Mouse (Mus musculus): ENCODE data around the gene Calhm2. TPM values are rescaled to one million over a fixed set of nuclear protein-coding genes. Genes with fewer than 3 reads are reported as not detected.
"Not testable (repeated sequence)": the region's sequence is repeated elsewhere in the genome, so short reads cannot be mapped to it uniquely, and the experiment has no call there.

The Calhm2 gene
- polyA plus RNA-seq, 1 experiment from 2014 or later: 7.2 TPM

DNA sequence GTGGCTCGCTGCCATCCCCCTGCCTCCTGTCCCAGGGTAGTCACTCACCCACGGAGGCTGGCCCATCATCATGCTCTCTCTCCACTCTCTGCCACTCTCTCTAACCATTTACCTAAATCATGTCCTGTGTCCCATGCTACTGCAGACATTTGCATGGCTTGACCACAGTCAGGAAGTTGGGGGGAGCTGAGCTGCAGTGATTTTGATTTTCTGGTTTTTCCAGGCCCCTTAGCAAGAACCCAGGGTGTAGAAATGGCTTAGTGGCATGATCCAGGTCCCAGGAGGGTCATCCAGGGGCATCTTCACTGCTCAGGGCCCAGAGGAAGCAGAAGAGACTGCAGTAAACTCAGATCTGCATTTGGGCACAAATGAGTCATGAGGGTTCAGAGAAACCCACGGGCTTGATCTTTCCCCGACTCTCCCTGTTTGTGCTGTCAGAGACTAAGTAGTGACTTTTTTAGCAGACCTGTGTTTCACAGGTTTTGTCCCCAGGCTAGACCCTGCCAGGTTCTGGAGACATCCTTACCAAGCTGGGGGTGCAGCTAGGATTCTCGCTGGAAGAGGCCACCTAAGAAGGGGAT lies 10.3 kb upstream of the Calhm2 start:
- ATAC-seq (replicated peaks; ENCODE audit: low FRiP score): no peak
- H3K9me3 ChIP-seq (replicated peaks): no peaks in the 10 kb centered on the region
- no peaks in the 10 kb centered on the region for H3K36me3 ChIP-seq
- no peak overlapping the region for H3K4me2 ChIP-seq
- H3K27ac ChIP-seq: no peak overlapping the region
- no peak overlapping the region for H3K4me3 ChIP-seq (replicated peaks)
- 67% methylated on average over 5 of the region's 5 CpGs for WGBS
- peaks cover 12% of the 10 kb centered on the region for H3K27me3 ChIP-seq
- H3K4me1 ChIP-seq: peaks cover 13% of the 10 kb centered on the region
- no peak overlapping the region for H3K9ac ChIP-seq

- H3K4me2 ChIP-seq: no peak within 1 kb of the TSS
- H3K4me3 ChIP-seq (replicated peaks): no peak within 1 kb of the TSS
- WGBS: 83% methylated on average over 6 of the region's 6 CpGs
- H3K9me3 ChIP-seq (replicated peaks): no peaks in the 10 kb centered on the region
- no peaks in the 10 kb centered on the region for H3K4me1 ChIP-seq
- H3K27me3 ChIP-seq: no peaks in the 10 kb centered on the region; the same call in 1 of the 2 replicates
- H3K36me3 ChIP-seq: no peaks in the 10 kb centered on the region
- no peak for ATAC-seq (replicated peaks; ENCODE audit: low FRiP score)
- no peak within 1 kb of the TSS for H3K27ac ChIP-seq
- H3K9ac ChIP-seq: no peak within 1 kb of the TSS
These were observed 6.1 kb upstream of the Calhm2 start, which contains the start of gene Calhm1 for GRCm38 (mm10) chr19:47144154-47144553. Calhm1 (minus strand) TSS chr19:47144254.

- no peak overlapping the region for H3K9ac ChIP-seq
- WGBS: 74% methylated on average over 6 of the region's 6 CpGs
- no peaks in the 10 kb centered on the region for H3K9me3 ChIP-seq (replicated peaks)
- H3K4me1 ChIP-seq: peaks cover 14% of the 10 kb centered on the region
- H3K36me3 ChIP-seq: no peaks in the 10 kb centered on the region
- no peak overlapping the region for H3K27ac ChIP-seq
- ATAC-seq (replicated peaks; ENCODE audit: low FRiP score): no peak
- no peak overlapping the region for H3K4me3 ChIP-seq (replicated peaks)
- no peak overlapping the region for H3K4me2 ChIP-seq
- H3K27me3 ChIP-seq: peaks cover 5% of the 10 kb centered on the region
These were observed 4.3 kb upstream of the Calhm2 start for GRCm38 (mm10) chr19:47142438-47142837.

GRCm38 (mm10) chr19:47139611-47140010 lies 1.5 kb upstream of the Calhm2 start:
- H3K4me2 ChIP-seq; ATAC-seq (replicated peaks; ENCODE audit: low FRiP score); H3K9ac ChIP-seq; H3K27ac ChIP-seq; H3K27me3 ChIP-seq; H3K4me3 ChIP-seq (replicated peaks); H3K9me3 ChIP-seq (replicated peaks); H3K36me3 ChIP-seq: not testable (repeated sequence)
- WGBS: 28% methylated on average over 7 of the region's 7 CpGs
- H3K4me1 ChIP-seq: peaks cover 25% of the 10 kb centered on the region

GRCm38 (mm10) chr19:47137051-47137581 lies 978 bp downstream of the Calhm2 start:
- 15% methylated on average over 6 of the region's 6 CpGs for WGBS
- peaks cover 5% of the 10 kb centered on the region for H3K27me3 ChIP-seq
- H3K9me3 ChIP-seq (replicated peaks): no peaks in the 10 kb centered on the region
- peaks cover 25% of the 10 kb centered on the region for H3K4me1 ChIP-seq
- peak overlapping the region; percentile 85 for H3K27ac ChIP-seq
- peaks cover 15% of the 10 kb centered on the region for H3K36me3 ChIP-seq
- peak overlapping the region; percentile 76 for H3K4me2 ChIP-seq
- ATAC-seq (replicated peaks; ENCODE audit: low FRiP score): peak; percentile 29
- H3K4me3 ChIP-seq (replicated peaks): peak overlapping the region; percentile 50
- H3K9ac ChIP-seq: peak overlapping the region; percentile 66

DNA sequence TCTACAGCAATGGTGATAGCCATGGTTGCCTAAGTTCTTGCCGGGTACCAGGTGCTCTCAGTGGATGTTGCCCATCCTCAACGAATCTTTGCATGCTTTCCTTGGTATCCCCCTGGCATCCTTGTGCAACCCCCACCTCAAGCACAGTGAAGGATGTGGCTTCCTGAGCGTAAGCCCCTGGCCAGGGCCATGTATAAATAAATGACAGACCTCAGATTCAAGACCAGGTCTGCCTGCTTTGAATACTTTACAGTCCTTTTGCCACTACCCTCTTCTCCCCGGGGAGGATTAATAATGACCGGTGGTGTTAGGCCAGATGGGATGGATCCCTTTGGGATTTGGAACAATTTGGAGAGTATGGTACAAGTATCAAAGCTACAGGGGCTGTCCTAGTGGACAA lies 1.9 kb downstream of the Calhm2 start:
- no peak overlapping the region for H3K4me3 ChIP-seq (replicated peaks)
- H3K36me3 ChIP-seq: peaks cover 25% of the 10 kb centered on the region
- peaks cover 5% of the 10 kb centered on the region for H3K27me3 ChIP-seq
- peaks cover 25% of the 10 kb centered on the region for H3K4me1 ChIP-seq
- H3K9ac ChIP-seq: no peak overlapping the region
- H3K4me2 ChIP-seq: 0 out of 2 replicates have a peak overlapping the region, but pooled peaks have one; percentile 76
- no peak overlapping the region for H3K27ac ChIP-seq
- no peak for ATAC-seq (replicated peaks; ENCODE audit: low FRiP score)
- WGBS: 82% methylated on average over 5 of the region's 5 CpGs
- no peaks in the 10 kb centered on the region for H3K9me3 ChIP-seq (replicated peaks)

DNA sequence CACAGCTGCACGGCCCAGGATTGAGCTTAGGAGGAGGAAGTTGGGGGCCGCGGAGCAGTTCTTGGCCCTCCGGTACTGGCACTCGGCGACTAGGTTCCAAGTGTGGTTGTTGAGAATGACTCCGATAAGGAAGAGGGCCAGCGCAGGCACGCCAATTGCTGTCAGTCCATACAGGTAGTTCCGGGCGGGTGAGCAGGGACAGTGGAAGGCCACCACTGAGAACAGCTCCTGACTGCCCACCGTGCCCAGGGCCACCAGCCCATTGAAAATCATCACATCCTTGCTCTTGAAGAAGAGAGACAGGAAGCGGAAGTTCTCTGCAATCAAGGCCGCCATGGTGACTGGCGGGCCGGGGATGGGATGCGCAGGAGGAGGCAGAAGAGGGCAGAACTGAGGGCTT lies 2.5 kb downstream of the Calhm2 start:
- no peak for ATAC-seq (replicated peaks; ENCODE audit: low FRiP score)
- WGBS: 91% methylated on average over 17 of the region's 17 CpGs
- H3K4me3 ChIP-seq (replicated peaks): no peak overlapping the region
- H3K4me1 ChIP-seq: peaks cover 25% of the 10 kb centered on the region
- H3K9me3 ChIP-seq (replicated peaks): no peaks in the 10 kb centered on the region
- H3K4me2 ChIP-seq: no peak overlapping the region
- H3K27me3 ChIP-seq: peaks cover 5% of the 10 kb centered on the region; the same call in 1 of the 2 replicates
- H3K9ac ChIP-seq: no peak overlapping the region
- peaks cover 31% of the 10 kb centered on the region for H3K36me3 ChIP-seq
- H3K27ac ChIP-seq: no peak overlapping the region

DNA sequence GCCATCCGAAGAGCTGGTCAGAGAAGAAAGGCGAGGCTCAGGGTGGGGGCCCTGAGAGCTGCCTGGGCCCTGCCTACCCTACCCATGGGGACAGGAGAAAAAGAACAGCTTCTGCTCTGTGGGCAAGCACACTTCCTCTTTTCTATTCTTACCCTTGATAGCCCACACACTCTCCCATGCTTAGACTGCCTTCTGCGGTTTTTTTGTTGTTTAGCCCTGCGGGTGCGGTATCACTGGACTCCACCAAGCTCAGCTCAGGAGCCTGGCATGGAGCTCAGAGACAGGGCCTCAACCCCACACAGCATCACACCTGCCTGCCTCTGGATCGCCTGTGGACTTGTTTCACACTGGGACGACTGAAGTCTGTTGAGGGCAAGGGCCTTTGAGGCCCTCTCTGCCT lies 4.9 kb downstream of the Calhm2 start:
- Histone ChIP-seq H3K4me2 (no peak overlapping the region), H3K27ac (no peak overlapping the region), H3K27me3 (no peaks in the 10 kb centered on the region), H3K4me1 (peaks cover 18% of the 10 kb centered on the region), H3K9ac (no peak overlapping the region), H3K9me3 (replicated peaks) (no peaks in the 10 kb centered on the region), H3K36me3 (peaks cover 55% of the 10 kb centered on the region), H3K4me3 (replicated peaks) (no peak overlapping the region)
- no peak for ATAC-seq (replicated peaks; ENCODE audit: low FRiP score)
- WGBS: 92% methylated on average over 7 of the region's 7 CpGs

GRCm38 (mm10) chr19:47130551-47131125 lies 7.5 kb downstream of the Calhm2 start:
- peaks cover 80% of the 10 kb centered on the region for H3K36me3 ChIP-seq
- H3K27me3 ChIP-seq: no peaks in the 10 kb centered on the region
- 97% methylated on average over 15 of the region's 15 CpGs for WGBS
- H3K4me1 ChIP-seq: no peaks in the 10 kb centered on the region
- no peak overlapping the region for H3K27ac ChIP-seq
- ATAC-seq (replicated peaks; ENCODE audit: low FRiP score): no peak
- H3K4me3 ChIP-seq (replicated peaks): no peak overlapping the region
- no peak overlapping the region for H3K4me2 ChIP-seq
- no peak overlapping the region for H3K9ac ChIP-seq
- no peaks in the 10 kb centered on the region for H3K9me3 ChIP-seq (replicated peaks)

DNA sequence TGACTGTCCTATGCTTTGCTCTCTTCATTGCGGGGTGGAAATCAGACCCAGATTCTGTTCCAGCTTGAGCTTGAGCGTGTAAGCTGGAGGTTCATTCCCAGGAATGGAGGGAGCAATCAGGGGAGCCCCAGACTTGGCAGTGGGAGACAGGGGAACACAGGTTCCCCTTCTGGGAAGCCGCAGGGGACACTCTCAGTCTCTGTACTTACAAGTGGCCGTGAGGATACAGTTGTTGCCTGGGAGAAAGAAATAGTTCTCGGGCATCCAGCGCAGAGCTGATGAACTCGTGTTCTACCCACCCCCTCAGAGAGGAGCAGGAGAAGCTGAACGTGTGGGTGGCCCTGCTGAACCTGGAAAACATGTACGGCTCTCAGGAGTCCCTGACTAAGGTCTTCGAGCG lies 9.3 kb downstream of the Calhm2 start:
- Histone ChIP-seq H3K9me3 (replicated peaks) (no peaks in the 10 kb centered on the region), H3K4me2 (no peak overlapping the region), H3K27ac (no peak overlapping the region), H3K4me3 (replicated peaks) (no peak overlapping the region), H3K36me3 (peaks cover 98% of the 10 kb centered on the region), H3K9ac (no peak overlapping the region), H3K27me3 (no peaks in the 10 kb centered on the region), H3K4me1 (no peaks in the 10 kb centered on the region)
- no peak for ATAC-seq (replicated peaks; ENCODE audit: low FRiP score)
- WGBS: 90% methylated on average over 11 of the region's 11 CpGs

- WGBS: 94% methylated on average over 10 of the region's 10 CpGs
- H3K27ac ChIP-seq: no peak overlapping the region
These were observed 9.9 kb downstream of the Calhm2 start for GRCm38 (mm10) chr19:47128164-47128563.

DNA sequence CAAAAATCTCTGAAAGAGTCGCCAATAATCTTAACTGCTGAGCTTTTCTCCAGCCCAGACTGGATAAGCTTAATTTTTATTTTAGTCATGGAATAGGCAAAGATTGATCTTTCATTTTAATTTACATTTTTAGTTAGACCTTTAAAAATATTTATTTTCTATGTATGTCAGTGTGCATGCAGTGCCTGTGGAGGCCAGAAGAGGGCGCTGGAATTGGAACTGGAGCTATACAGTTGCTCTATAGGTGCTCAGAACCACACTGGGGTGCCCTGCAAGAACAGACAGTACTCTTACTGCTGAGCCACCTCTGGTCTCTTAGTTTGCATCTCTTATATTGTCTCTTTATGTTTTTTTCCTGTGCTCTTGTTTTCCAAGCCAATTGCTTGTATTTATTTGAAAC lies 15.3 kb downstream of the Calhm2 start:
- Histone ChIP-seq H3K9me3 (replicated peaks) (no peaks in the 10 kb centered on the region), H3K4me3 (replicated peaks) (no peak overlapping the region), H3K27me3 (no peaks in the 10 kb centered on the region), H3K27ac (no peak overlapping the region), H3K4me1 (no peaks in the 10 kb centered on the region), H3K4me2 (no peak overlapping the region), H3K9ac (no peak overlapping the region), H3K36me3 (peaks cover 89% of the 10 kb centered on the region)
- 30% methylated on average over 2 of the region's 2 CpGs for WGBS
- no peak for ATAC-seq (replicated peaks; ENCODE audit: low FRiP score)

More at GRCm38 (mm10) chr19:47128164-47128563, 9.9 kb downstream of the Calhm2 start:
- peaks cover 99% of the 10 kb centered on the region for H3K36me3 ChIP-seq
- H3K27me3 ChIP-seq: no peaks in the 10 kb centered on the region
- no peaks in the 10 kb centered on the region for H3K9me3 ChIP-seq (replicated peaks)
- H3K4me1 ChIP-seq: no peaks in the 10 kb centered on the region
- no peak overlapping the region for H3K9ac ChIP-seq
- H3K4me2 ChIP-seq: no peak overlapping the region
- no peak overlapping the region for H3K4me3 ChIP-seq (replicated peaks)
- ATAC-seq (replicated peaks; ENCODE audit: low FRiP score): no peak
